Mouse (Mus musculus) induced T-regulatory cell, adult 2 months (primary cell): Measurements from ENCODE around the gene Myo1c.

Experiments used
- DNase-seq: peaks from one replicate; pipeline ENCODE4 v3.0.0-alpha.2; 2012; ENCODE audit warnings: low read depth

The Myo1c gene

GRCm38 (mm10) chr11:75649155-75649561, 1.1 kb upstream of the Myo1c start:
- DNase-seq: no peak

GRCm38 (mm10) chr11:75650958-75651425, 688 bp downstream of the Myo1c start:
- DNase-seq: no peak

- DNase-seq: peak; percentile 84
These were observed 1.3 kb downstream of the Myo1c start for GRCm38 (mm10) chr11:75651426-75652221.

GRCm38 (mm10) chr11:75652222-75652941, 2.1 kb downstream of the Myo1c start:
- DNase-seq: peak; percentile 76

- DNase-seq: no peak
These were observed 2.8 kb downstream of the Myo1c start for GRCm38 (mm10) chr11:75652942-75653684.

GRCm38 (mm10) chr11:75653781-75654470, 3.6 kb downstream of the Myo1c start:
- peak; percentile 86 for DNase-seq

- peak; percentile 74 for DNase-seq
These were observed 4.4 kb downstream of the Myo1c start for GRCm38 (mm10) chr11:75654471-75655390.

GRCm38 (mm10) chr11:75655621-75656545, 5.6 kb downstream of the Myo1c start:
- peak; percentile 82 for DNase-seq

GRCm38 (mm10) chr11:75656621-75657590, 6.6 kb downstream of the Myo1c start:
- peak; percentile 61 for DNase-seq

- no peak for DNase-seq
These were observed 7.5 kb downstream of the Myo1c start for GRCm38 (mm10) chr11:75657841-75658240.

- no peak for DNase-seq
These were observed 8.0 kb downstream of the Myo1c start for GRCm38 (mm10) chr11:75658311-75658710.

GRCm38 (mm10) chr11:75658996-75659750, 8.9 kb downstream of the Myo1c start:
- no peak for DNase-seq

- no peak for DNase-seq
These were observed 9.8 kb downstream of the Myo1c start for GRCm38 (mm10) chr11:75660081-75660590.

GRCm38 (mm10) chr11:75660941-75661800, 10.9 kb downstream of the Myo1c start:
- no peak for DNase-seq

GRCm38 (mm10) chr11:75662131-75662530, 11.8 kb downstream of the Myo1c start:
- no peak for DNase-seq

GRCm38 (mm10) chr11:75666296-75666695, 16.0 kb downstream of the Myo1c start:
- DNase-seq: no peak
